Mouse (Mus musculus) frontal cortex, postnatal 14 days (tissue): ENCODE results near the gene Sarnp.
A peak's percentile ranks its signal among the peaks of the same experiment; 100 is the strongest.
"Not testable (repeated sequence)": the region's sequence is repeated elsewhere in the genome, so short reads cannot be mapped to it uniquely, and the experiment has no call there.

Experiments used
- DNase-seq, 2 experiments: peaks; one replicate each; pipeline ENCODE4 v3.0.0; 2022; ENCODE audit warnings: low spot score in 2 of 2

Sarnp gene

DNA sequence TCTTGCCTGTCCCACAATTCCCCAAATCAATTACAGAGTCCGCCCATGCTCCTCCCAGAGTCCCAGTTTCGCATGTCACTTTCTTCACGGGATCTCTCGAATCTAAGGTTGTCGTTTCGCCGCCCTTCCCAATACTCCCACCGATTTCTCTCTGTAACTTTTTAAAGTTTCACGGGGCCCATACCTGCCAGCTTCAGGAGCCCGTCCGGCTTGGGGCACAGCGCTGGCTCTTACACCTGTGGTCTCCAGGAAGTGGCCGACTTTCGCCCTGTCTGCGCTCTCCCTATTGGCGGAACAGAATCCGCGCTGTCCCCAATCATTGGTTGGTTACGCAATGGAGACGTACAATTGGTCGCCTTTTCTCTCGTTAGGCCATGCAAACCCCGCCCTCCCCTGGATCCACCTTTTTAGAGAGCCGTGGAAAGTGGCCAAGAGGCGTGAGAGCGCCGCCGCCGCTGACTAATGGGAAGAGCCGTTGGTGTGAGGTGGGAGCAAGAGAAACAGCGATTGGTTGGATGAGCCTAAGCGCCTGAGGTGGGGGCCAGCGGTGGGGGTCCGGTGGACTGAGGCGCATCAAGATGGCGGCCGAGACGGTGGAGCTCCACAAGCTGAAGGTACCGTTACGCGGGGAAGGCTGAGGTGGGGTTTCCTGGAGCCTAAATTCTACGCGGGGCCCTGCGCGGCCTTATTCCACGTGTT, 4.4 kb downstream of the Sarnp start, which contains the start of gene Ormdl2:
TSS of gene Ormdl2 (minus strand) at position 288 of the 699 bp plus-strand sequence.
- peak; percentile 98 to 99 for DNase-seq

DNA sequence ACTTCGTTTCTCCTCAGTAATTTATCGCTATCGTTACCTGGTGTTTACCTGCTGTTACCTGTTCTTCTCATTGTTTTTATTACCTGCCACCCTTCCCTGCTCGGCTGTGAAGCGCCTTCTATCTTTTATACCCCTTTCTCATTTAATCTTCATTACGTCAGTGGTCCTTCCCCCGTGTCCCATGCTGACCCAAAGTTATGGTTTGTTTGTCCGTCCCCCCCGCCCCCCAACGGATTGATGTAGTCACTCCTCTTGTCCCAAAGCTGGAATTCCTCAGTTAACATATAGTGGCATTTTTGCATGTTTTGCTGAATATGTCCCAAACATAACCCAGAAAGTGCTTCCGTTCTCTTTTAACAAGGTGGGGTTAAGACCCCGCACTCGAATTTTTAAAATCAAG, 5.0 kb downstream of the Sarnp start:
- no peak for DNase-seq

DNA sequence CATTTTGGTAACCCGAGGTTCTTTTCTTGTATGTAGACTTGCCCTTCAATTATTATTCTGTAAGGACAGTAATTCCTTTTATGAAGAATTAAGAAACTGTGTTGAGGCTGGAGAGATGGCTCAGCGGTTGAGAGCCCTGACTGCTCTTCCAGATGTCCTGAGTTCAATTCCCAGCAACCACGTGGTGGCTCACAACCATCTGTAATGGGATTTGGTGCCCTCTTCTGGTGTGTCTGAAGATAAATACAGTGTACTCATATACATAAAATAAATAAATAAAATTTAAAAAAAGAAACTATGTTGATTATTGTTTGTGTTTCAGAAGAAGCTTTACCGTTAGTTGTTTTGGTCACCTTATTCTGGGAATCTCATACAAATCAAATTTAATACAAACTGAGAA, 6.0 kb downstream of the Sarnp start:
- not testable (repeated sequence) for DNase-seq

DNA sequence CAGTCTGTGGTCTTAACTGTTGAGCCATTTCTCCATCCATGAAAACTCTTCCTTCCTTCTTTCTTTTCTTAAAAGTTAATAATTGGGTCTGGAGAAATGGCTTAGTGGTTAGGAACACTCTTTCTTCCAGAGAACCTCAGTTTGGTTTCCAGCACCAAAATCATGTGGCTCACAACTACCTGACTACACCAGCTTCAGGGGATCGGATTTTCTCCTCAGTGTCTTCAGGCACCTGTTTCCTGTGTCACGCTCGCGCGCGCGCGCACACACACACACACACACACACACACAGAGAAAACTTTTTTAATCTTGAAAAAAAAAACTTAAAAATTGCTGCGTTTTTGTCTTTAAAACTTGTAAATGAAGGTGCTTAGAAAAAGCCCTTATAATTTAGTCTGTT, 6.7 kb downstream of the Sarnp start:
- DNase-seq = no peak

DNA sequence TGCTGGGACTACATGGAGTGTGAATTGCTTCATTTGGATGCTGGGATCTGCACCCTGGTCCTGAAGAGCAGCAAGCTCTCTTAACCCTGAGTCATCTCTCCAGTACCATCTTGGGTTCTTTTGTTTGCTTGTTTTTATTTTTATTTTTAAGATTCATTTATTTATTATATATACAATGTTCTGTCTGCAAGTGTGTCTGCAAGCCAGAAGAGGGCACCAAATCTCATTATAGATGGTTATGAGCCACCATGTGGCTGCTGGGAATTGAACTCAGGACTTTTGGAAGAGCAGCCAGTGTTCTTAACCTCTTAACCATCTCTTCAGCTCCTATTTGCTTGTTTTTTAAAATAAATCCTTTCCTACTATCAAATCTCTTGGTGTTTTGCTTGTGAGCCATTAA, 20.3 kb downstream of the Sarnp start:
- no peak for DNase-seq

DNA sequence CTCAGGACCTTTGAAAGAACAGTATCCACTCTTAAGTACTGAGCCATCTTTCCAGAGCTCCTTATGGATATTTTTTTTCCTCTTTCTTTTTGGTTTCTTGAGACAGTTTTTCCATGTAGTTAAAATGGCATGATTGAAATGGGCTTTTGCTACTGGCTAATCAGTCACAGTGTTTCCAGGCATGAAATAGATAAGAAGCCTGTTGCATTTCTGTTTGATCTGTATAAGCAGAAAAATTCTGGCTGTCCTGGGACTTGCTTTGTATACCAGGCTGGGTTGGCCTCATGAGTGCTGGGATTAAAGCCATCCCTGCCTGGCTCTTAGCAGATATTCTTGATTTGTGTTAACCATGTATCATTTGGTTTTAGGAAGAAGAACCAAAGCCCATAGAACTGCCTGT, 22.3 kb downstream of the Sarnp start:
- DNase-seq = no peak

DNA sequence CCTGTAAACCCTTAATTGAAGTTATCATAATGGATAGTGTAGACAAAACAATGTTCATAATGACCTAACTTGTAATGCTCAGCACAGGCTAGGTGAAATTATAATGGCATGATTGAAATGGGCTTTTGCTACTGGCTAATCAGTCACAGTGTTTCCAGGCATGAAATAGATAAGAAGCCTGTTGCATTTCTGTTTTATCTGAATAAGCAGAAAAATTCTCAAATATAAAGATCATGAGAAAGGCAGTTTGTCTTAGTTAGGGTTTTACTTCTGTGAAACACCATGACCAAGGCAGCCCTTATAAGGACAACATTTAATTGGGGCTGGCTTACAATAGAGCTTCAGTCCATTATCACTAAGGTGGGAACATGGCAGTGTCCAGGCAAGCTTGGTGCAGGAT, 23.5 kb downstream of the Sarnp start:
- no peak for DNase-seq

DNA sequence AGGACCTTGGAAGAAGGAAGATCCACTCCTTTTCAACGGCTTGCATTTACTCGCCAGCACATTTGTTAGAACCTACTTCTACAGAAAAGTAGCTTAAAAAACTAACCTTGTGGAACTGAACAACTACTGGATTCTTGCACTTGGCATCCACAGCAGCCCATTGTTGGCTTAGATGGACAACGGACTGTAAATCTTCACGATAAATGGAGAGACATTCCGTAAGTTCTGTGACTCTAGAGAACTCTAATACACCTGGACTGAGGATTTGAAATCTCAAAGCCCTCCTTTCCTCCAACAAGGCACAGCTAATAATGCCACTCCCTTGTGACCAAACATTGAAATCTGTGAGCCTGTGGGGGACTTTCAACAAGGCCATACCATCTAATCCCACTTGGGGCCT, 26.1 kb downstream of the Sarnp start:
- DNase-seq = no peak

DNA sequence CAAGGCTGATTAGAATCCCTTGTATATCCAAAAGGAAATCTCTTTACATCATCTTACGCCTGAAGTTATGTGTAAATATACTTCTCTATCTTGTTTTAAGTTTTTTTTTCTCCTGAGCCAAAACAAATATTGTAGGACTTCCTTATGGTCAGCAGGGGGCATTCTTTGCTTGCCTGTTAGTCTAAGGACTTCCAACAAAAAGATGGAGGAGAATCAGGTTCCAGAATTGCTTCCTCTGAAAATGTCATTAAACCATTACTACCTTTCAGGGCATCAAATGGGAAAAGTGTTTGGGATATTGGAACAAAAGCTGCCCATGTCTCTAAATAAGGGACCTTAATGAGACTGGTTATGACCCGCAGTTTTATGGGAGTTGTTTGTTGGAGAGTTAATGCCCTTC, 28.4 kb downstream of the Sarnp start:
- no peak for DNase-seq

DNA sequence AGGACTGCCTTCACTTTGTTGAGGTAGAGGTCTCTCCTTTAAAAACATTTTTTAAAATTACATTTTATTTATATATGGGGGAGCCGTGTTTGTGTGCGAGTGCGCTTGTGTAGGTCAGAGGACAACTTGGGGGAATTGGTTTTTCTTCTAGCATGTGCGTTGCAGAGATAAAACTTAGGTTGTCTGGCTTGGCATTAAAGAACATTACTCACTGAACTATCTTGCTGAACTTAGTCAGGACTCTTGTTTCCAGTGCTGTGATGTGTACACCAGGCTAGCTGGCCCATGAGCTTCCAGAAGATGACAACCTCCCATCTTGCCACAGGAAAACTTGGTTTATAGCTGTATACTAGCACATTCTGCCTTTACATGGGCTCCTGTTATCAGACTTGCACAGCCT, 29.5 kb downstream of the Sarnp start:
- no peak for DNase-seq

DNA sequence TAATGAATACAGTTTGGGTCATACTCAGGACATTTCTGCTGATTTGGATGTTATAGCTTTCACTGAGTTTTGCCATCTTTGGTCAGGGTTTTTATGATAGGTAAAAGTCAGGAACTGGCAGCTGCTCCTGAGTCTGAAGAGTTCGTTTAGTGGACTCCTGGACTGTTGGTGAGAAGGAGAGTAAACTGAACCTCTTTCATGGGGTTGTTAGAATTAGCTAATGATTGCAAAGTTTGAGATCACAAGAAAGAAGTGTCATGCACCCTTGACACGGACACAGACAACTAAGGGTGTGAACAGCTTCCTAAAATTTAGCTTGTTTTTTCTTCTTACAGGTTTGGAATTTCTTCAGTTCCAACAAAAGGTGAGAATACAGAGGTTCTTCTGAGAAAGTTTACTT, 31.3 kb downstream of the Sarnp start:
- DNase-seq = no peak

DNA sequence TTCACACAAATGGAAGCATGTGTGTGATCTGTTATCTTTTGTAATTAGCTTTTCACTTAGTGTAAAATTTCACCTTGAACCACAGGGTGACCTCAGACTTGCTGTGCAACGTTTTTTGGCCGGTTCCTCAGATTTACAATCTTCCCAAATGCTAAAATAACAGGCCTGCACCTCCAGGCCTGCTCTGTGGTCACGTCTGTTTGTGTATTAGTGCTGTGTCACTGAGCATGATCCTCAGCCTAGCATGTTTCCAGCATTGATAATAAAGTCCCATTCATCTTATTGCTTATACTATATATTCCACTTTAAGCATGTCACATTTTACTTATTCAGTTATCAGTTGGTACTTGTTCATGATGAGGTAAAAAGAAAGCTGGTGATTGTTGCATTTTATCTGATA, 33.2 kb downstream of the Sarnp start:
- no peak for DNase-seq

DNA sequence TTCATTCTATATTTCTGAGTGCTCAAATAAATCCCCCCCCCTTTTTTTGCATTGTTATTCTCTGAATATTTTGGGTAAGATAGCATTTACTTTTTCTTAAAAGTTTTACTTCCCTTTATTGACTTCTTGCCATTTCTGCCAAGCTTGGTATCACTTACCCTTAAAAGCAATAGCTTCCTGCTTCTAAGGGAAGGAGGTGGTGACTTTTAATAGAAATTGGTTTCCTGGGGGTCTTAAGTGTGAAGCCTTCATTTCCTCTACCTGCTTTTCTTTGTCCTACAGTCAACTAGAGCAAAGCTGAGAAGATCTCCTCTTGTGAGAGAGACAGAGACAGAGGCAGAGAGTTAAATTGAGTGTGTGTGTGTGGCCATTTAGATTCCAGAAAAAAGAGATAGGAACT, 44.0 kb downstream of the Sarnp start:
- no peak for DNase-seq

DNA sequence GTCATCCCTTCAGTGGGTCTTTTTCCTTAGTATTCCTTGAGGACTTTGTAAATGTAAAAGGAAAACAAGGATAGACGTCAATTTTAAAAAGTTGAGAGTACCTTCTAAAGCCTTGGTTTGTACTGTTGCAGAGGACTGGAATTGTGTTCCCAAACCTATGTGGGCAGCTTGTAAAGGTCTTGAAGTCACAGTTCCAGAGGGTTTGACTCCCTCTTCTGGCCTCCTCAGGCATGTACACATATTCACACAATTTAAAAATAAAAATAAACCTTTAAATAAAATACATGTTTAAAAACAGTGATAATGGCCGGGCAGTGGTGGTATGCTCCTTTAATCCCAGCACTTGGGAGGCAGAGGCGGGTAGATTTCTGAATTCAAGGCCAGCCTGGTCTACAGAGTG, 48.9 kb downstream of the Sarnp start:
- DNase-seq = no peak

DNA sequence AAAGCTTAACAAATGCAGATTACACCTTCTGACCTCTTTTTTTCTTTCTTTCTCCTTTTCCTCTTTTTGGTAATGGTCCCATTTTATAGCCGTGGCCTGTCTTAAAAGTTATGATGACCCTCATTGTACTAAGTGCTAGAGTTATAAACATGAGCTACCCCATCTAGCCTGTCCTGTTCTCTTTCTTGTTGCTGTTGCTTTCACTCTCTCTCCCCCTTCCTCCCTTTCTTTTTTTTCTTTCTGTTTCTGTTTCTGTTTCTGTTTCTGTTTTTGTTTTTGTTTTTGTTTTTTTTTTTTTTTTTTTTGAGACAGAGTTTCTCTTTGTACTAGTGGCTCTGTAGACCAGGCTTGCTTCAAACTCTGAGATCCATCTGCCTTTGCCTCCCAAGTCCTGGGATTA, 49.4 kb downstream of the Sarnp start:
- no peak for DNase-seq

DNA sequence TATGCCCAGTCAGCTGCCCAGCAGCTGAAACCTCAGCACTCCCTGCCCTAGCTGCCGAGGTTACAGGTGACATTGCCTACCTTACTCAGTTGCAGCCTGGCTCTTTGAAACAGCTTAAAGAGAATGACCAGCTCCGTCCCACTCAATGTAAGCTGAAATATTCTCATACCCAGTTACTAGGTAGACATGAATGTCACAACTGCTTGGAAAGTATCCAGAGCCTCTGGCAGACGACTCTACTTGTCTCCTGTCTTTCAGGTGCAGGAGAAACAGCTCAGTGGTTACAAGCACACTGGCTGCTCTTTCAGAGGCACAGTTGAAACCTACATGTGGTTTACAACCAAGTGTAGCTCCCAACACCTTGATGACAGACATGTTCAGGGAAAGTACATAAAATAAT, 53.2 kb downstream of the Sarnp start:
- DNase-seq = no peak

DNA sequence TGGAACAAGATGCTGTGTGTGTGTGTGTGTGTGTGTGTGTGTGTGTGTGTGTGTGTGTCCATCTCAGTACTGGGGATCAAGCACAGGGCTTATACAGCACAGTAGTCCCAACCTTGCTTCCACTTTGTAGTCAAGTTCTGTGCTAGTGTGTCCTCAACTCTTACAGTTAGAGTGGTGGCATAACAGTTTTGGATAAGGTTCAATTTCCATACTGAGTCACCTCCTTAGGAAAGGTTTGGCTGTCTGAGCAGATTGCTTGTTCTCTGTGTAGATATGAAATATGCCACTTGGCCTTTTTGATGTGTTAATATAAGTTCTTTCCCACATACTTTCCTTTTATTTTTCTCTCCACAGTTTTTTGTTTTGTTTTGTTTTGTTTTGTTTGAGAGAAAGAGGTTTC, 61.2 kb downstream of the Sarnp start:
- DNase-seq = no peak

DNA sequence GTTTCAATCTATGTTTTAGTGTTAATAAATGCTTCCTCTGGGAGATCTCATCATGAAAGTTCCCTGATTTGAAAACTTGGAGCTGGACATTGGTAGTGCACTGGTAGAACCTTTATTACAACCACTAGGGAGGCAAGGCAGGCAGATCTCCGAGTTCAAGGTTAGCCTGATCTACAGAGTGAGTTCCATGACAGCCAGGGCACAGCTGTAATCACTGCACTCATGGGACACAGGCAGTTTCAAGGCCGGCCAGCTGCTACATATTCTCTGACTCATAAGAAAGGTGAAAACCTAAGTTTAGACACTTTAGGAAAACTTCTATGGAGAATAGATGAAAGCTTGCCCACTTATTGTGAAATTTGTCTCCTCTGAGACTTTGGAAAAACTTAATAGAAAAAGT, 61.7 kb downstream of the Sarnp start:
- no peak for DNase-seq

DNA sequence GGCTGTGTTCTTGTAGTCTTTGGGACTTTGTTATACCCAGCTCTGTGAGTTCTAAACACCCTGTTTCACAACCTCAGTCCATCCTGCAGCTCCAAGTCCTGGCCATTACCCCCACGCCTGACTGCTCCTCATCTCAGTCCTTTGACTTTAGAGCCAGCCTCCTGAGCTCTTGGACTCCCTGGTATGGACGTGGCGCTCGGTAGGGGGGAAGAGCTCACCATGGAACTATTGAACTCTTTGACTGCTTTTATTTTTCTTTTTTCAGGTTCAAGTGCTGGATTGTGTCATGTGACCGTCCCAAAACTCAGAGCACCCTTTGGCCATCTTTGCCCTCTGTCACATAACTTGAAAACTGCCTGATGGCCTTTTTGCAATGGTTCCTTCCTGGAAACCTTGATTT, 64.9 kb downstream of the Sarnp start:
- DNase-seq = no peak

DNA sequence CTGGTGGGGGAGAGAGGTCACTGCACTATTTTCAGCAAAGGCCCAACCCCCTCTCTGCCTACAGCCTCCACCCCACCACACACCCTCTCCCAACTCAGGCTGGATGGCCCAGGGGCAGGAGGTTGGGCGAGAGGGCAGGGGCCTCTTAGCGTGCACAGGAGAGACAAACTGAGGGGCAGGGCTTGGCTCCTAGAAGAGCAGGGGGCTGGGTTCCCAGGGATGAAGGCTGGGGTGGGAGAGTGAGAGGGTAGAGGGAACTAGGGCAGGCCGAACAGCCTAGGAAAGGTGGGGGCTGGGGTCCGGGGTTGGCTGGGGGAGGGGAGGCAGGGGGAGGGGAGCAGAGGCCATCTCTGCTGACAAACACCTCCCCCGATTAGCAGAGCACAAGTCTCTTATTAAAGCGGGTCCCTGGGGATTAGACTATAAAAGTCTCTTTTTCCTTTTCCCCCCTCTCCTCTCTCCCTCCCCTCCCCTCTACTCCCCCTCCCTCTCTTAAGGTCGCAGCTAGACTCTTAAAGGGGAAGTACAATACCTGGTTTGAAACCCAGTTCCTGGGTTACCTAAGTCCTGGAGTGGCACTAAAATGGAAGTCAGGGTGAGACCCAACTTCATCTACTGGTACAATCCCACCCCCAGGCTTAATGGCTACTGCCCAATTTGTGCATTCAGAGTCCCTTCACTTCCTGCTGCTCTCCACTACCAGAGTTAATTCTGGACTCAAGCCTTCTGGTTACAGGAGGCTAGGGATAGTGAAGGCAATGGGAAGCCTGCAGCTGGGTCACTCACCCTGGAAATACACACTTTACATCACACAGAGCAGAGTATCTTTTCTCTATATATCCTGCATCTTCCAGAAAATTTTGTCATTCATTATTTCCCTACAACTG, 72.1 kb downstream of the Sarnp start:
- DNase-seq = no peak

DNA sequence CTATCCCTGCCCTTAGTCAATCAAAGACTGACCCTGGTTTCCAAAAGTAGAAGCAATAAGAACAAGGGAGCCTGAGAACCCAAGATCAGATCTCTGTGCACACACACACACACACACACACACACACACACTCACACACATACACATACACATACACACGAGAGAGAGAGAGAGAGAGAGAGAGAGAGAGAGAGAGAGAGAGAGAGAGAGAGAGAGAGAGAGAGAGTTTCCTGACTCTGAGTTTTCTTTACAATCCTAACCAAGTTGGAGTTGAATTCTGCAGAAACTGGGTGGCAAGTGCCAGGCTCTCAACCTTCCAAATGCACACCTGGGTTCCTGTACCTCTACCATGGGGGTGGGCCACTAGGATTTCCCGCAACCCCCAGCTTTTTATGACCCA, 72.7 kb downstream of the Sarnp start:
- DNase-seq = no peak

DNA sequence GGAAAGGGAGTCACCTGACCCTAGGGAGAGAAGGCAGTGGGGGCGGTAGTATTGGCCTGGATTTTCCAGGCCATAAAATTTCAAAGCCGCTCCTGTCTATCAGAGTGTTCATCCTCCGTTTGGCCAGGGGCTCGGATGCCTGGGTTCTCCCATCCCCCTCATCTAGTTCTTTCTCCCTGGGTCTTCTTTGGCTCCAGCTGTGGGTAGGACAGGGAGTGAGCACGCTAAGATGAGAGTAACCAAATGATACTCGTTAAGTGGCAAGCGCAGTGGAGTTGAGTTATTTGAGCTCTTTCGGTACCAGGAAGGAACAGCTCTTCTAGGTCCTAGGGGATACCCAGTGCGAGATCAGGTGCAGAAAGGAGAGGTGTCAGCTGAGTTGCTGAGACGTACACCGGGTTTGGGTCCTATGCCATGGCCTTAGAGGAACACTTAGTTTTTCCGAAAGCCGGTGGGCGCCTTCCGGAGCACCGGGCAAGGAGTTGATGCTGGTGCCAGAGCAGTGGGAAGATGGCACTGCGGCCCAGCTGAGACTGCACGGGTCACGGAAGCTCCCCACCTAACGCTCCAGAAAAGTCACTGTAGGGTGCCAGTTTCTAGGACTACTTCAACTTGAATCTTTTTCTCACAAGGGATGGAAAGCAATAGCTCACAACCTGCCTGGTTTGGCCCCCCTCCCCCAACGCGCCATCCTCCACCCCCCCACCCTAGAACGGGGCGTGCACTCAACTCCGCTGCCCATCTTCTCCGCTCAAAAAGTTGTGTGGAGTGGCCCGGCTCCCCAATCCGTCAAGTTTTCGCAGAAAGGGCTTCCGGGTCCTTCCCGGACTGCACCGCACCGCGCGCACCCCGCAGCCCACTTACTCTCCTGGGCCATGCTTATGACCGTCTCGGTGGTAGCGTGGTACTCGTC, 73.5 kb downstream of the Sarnp start:
- no peak for DNase-seq
